Mouse (Mus musculus): Measurements from ENCODE around the gene Gm5538.

Gene Gm5538

DNA sequence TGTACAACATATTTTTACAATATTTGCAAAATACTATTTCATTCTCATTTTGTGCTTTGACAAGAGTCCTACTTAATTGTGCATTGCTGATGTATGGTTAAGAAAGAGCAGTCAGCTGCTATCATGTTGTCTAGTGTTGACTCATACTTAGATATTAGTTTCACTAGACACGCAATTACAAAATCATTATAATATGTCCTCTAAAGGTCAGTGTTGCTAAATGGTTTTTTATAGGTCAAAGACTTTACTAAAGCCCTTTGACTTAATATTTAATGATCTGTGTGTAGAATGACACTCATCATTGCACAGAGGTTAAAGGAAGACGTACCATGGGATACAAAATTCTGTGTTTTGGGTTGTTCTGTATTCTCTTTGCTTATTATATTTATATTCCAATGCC is at the start of gene Gm5538:
TSS of gene Gm5538 (plus strand) at position 301 of the 400 bp plus-strand sequence.
- in situ Hi-C loops (cut with MboI, MseI), result no loop called here

DNA sequence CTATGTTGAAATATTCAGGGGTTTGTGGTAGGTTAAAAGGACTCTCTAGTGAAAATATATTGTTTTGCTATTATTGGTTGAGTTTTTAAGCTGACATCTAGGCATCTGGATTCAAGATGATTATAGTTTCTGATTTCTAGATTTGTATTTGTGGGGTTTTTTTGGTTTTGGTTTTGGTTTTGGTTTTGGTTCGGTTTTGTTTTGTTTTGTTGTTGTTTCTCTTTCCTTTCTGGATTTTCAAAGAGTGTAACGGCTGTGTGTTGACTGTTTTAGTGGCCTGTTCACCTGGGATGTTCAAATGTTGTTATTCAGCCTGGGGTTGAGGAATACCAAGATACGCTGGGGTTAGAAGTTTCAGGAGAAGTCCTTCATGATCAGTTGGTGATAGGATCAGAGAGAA is 32.2 kb upstream of the Gm5538 start:
- in situ Hi-C loops (cut with MboI, MseI), result no loop called here

DNA sequence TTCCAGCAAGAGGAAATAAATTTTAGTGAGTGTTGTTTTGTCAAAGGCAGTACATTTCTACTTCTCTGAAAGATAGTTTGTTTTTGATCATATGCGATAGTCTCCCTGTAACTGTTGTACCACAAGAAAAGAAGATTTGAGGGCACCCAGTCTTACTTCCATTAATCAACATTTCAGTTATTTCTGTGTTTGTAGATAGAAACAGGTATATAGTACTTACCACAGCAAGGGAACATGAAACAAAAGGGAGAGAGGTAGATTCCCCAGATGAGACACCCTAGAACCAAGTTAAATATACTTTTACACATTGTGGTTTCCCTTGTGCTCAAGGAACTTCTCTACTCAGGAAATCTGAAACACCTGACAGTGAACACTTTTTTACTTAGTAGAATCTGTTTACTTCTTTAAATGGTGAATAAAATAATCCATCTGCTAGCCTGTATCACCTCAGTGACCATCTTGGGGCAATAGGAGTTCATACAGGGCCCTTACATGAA is 26.9 kb upstream of the Gm5538 start:
- in situ Hi-C loops (cut with MboI, MseI), result no loop called here

DNA sequence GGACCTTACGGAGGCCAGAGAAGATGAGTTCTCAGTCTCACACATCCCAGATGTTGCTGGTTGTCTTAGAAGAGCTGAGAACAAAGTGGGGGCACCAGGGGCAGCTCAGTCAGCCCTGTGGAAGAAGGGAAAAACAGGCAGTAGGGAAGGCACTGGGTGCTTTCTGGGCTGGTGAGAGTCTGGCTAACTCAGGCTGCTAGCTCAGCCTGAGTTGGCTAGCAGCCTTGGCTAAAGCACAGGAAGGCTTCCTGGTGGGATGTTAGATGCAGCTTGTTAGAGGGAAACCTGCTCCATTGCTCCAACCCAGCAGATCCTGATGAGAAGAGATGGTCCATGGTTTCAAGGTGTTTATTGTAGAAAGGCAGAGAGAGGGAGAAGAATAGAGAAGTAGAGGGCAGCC is 10.3 kb downstream of the Gm5538 start:
- in situ Hi-C loops (cut with MboI, MseI), result no loop called here

DNA sequence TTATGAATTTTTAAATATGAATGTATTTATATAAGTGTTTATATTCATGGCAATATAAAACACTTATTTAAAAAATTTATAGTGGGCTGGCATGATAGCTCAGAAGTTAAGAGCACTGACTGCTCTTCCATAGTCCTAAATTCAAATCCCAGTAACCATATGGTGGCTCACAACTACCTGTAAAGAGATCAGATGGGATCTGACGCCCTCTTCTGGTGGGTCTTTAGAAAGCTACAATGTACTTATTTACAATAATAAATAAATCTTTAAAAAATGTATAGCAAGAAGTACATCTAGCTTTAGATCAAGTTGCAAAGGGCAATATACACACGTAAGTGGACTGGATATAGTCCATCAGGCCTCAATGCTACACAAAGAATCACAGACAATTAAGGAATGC is 14.6 kb downstream of the Gm5538 start:
- in situ Hi-C loops (cut with MboI, MseI), result no loop called here
